In genomic region chr12:110197366-110197765, GRCm38 (mm10) we compare ENCODE assay signal across 25 mouse cellular contexts.
DNase-seq lines count a peak whose midpoint lies in the region; ATAC-seq and TF ChIP-seq lines count a peak whose summit lies in the region.
"Had no signal": no experiment of that assay in that cellular context is flagged by ENCODE, and none has a peak within 500 bp of the region (broad histone marks: within the 10 kb centered on the region; RNA-seq: fewer than 3 reads in every experiment).

No protein-coding gene starts in this region.

- no peak overlapping the region for H3K9ac ChIP-seq in hindbrain, embryonic 16.5 days (ENCODE audit: low read depth, low read length)
- H3K9ac ChIP-seq in lung, embryonic 15.5 days = no peak overlapping the region
- H3K9ac ChIP-seq: embryonic facial prominence, embryonic 12.5 days; heart, embryonic 13.5 days; kidney, embryonic 15.5 days; limb, embryonic 12.5 days; liver, postnatal 0 days; midbrain, embryonic 15.5 days; neural tube, embryonic 15.5 days had no signal

- H3K4me3 ChIP-seq in hindbrain, embryonic 16.5 days (ENCODE audit: low read length) = no peak overlapping the region
- no peak overlapping the region for H3K4me3 ChIP-seq in hindbrain, embryonic 10.5 days
- H3K4me3 ChIP-seq in lung, embryonic 15.5 days = no peak overlapping the region
- no peak overlapping the region for H3K4me3 ChIP-seq in lung, adult 2 months (replicated peaks; ENCODE audit: extremely low read depth, low read depth, low read length)
- no peak overlapping the region for H3K4me3 ChIP-seq in layer of hippocampus, adult 2 months
- H3K4me3 ChIP-seq: embryonic facial prominence, embryonic 12.5 days; heart, adult 2 months; heart, embryonic 13.5 days; kidney, embryonic 15.5 days; limb, embryonic 12.5 days; midbrain, embryonic 15.5 days; myocyte; neural tube, embryonic 15.5 days had no signal

- H3K36me3 ChIP-seq in hindbrain, embryonic 16.5 days (ENCODE audit: control insufficient read depth, insufficient read depth, low read length) = no peaks in the 10 kb centered on the region
- H3K36me3 ChIP-seq in hindbrain, embryonic 10.5 days = no peaks in the 10 kb centered on the region
- no peaks in the 10 kb centered on the region for H3K36me3 ChIP-seq in lung, embryonic 15.5 days
- H3K36me3 ChIP-seq: embryonic facial prominence, embryonic 12.5 days; heart, embryonic 13.5 days; kidney, embryonic 15.5 days; limb, embryonic 12.5 days; midbrain, embryonic 15.5 days; neural tube, embryonic 15.5 days had no signal

- no peak overlapping the region for H3K4me2 ChIP-seq in hindbrain, embryonic 16.5 days (ENCODE audit: low read length)
- H3K4me2 ChIP-seq in lung, embryonic 15.5 days = no peak overlapping the region
- H3K4me2 ChIP-seq: embryonic facial prominence, embryonic 12.5 days; heart, embryonic 13.5 days; kidney, embryonic 15.5 days; limb, embryonic 12.5 days; liver, embryonic 11.5 days; midbrain, embryonic 15.5 days; neural tube, embryonic 15.5 days had no signal

- H3K4me1 ChIP-seq in hindbrain, embryonic 16.5 days (ENCODE audit: control insufficient read depth, insufficient read depth, low read depth, low read length) = no peaks in the 10 kb centered on the region
- H3K4me1 ChIP-seq in hindbrain, embryonic 10.5 days (replicated peaks) = peaks cover 9% of the 10 kb centered on the region; the same call in 1 of the 2 replicates
- 0 out of 2 replicates have a peak, but pooled peaks cover 4% of the 10 kb centered on the region for H3K4me1 ChIP-seq in lung, embryonic 15.5 days
- H3K4me1 ChIP-seq in lung, adult 2 months (ENCODE audit: control insufficient read depth, insufficient read depth, low read length) = no peaks in the 10 kb centered on the region
- H3K4me1 ChIP-seq: embryonic facial prominence, embryonic 12.5 days; heart, embryonic 13.5 days; kidney, embryonic 15.5 days; midbrain, embryonic 15.5 days; neural tube, embryonic 15.5 days had no signal

- WGBS in hindbrain, embryonic 16.5 days = 66% methylated on average over 3 of the region's 3 CpGs
- WGBS in hindbrain, embryonic 10.5 days = 84% methylated on average over 3 of the region's 3 CpGs
- WGBS in lung, embryonic 15.5 days = 63% methylated on average over 3 of the region's 3 CpGs
- 58% methylated on average over 3 of the region's 3 CpGs for WGBS in lung, adult 2 months

- ATAC-seq in hindbrain, embryonic 16.5 days = peak; percentile 85
- ATAC-seq in lung, embryonic 15.5 days (ENCODE audit: borderline replicate concordance, extremely low read depth, low FRiP score, low TSS enrichment) = peak; percentile 70; the same call in 1 of the 2 replicates
- ATAC-seq: inflammation-experienced regulatory T-cells, adult 6 months; liver, postnatal 0 days; midbrain, embryonic 15.5 days had no signal

- no peak for TF ChIP-seq POLR2A in lung, adult 2 months (IDR thresholded peaks at IDR 0.05; ENCODE audit: borderline replicate concordance, extremely low read depth, low read depth, low read length)

- DNase-seq in cerebellum, adult 11-12 months = peak; percentile 6
- no peak for DNase-seq in cerebellum, postnatal 14 days
- no peak for DNase-seq in hindbrain, embryonic 10.5 days (ENCODE audit: low spot score)
- DNase-seq in lung, adult 2 months = no peak
- DNase-seq in layer of hippocampus, adult 2 months (ENCODE audit: low spot score in 2 of 2) = no peak
- DNase-seq: adrenal gland, postnatal 10 days; cerebellum, postnatal 10 days; gastrocnemius, postnatal 36 days; heart, adult 2 months; heart, postnatal 14 days; liver, postnatal 0 days; right cerebral cortex, adult 18-20 months; right cerebral cortex, postnatal 4 days; thymus, postnatal 25 days had no signal

- H3K27me3 ChIP-seq in hindbrain, embryonic 16.5 days (replicated peaks; ENCODE audit: control insufficient read depth, insufficient read depth, low read length) = no peaks in the 10 kb centered on the region; the same call in 1 of the 2 replicates
- peaks cover 28% of the 10 kb centered on the region for H3K27me3 ChIP-seq in hindbrain, embryonic 10.5 days (ENCODE audit: insufficient read depth, poor library complexity, severe bottlenecking)
- H3K27me3 ChIP-seq in lung, embryonic 15.5 days = 0 out of 2 replicates have a peak, but pooled peaks cover under 1% of the 10 kb centered on the region
- H3K27me3 ChIP-seq: midbrain, embryonic 15.5 days; neural tube, embryonic 15.5 days had no signal

- no peaks in the 10 kb centered on the region for H3K9me3 ChIP-seq in hindbrain, embryonic 16.5 days (ENCODE audit: control insufficient read depth, low read length)
- H3K9me3 ChIP-seq in hindbrain, embryonic 10.5 days = no peaks in the 10 kb centered on the region
- no peaks in the 10 kb centered on the region for H3K9me3 ChIP-seq in lung, embryonic 15.5 days
- H3K9me3 ChIP-seq: embryonic facial prominence, embryonic 12.5 days; heart, embryonic 13.5 days; kidney, embryonic 15.5 days; limb, embryonic 12.5 days; midbrain, embryonic 15.5 days; neural tube, embryonic 15.5 days had no signal

- no peak overlapping the region for H3K27ac ChIP-seq in hindbrain, embryonic 16.5 days (ENCODE audit: low read depth, low read length)
- H3K27ac ChIP-seq in hindbrain, embryonic 10.5 days = no peak overlapping the region
- H3K27ac ChIP-seq in lung, embryonic 15.5 days = peak overlapping the region; percentile 41; the same call in 1 of the 2 replicates
- no peak overlapping the region for H3K27ac ChIP-seq in layer of hippocampus, adult 2 months
- H3K27ac ChIP-seq: embryonic facial prominence, embryonic 12.5 days; heart, adult 2 months; heart, embryonic 13.5 days; kidney, embryonic 15.5 days; limb, embryonic 12.5 days; midbrain, embryonic 15.5 days; neural tube, embryonic 15.5 days had no signal

- no peak for TF ChIP-seq CTCF in lung, adult 2 months (IDR thresholded peaks at IDR 0.05; ENCODE audit: insufficient read depth, low read length)
- TF ChIP-seq CTCF in layer of hippocampus, adult 2 months (conservative IDR thresholded peaks at IDR 0.05) = no peak
